Mouse (Mus musculus): ENCODE measurements at regions not wholly inside any gene's neighbourhood (a gene's known extent, or its start where the extent isn't known, plus 50 kb on each side); places are given as distances from the start of the nearest gene placed in this dataset.

- DNase-seq, result no peak
Measured at GRCm38 (mm10) chr16:31598989-31599421, 64.2 kb upstream of the Dlg1 start.

GRCm38 (mm10) chr16:31601278-31601677 is 62.0 kb upstream of the Dlg1 start:
- no peak for DNase-seq

GRCm38 (mm10) chr16:31603185-31603584 is 60.1 kb upstream of the Dlg1 start:
- DNase-seq, result no peak

GRCm38 (mm10) chr16:31606389-31607177 is 56.7 kb upstream of the Dlg1 start:
- DNase-seq, result no peak

GRCm38 (mm10) chr16:31608964-31609363 is 54.3 kb upstream of the Dlg1 start:
- no peak for DNase-seq

- no peak for DNase-seq
Measured at GRCm38 (mm10) chr16:31609394-31610172, 53.7 kb upstream of the Dlg1 start.

Data from embryo, embryonic 11 days (tissue).